Mouse (Mus musculus) limb, embryonic 13.5 days (tissue): ENCODE measurements around the gene Kat7. TPM values are rescaled to one million over a fixed set of nuclear protein-coding genes. Genes with fewer than 3 reads are reported as not detected.
A peak's percentile ranks its signal among the peaks of the same experiment; 100 is the strongest.

Experiments used
- ATAC-seq: fragments of 200-750 bp; cut with Nextera tagmentation; 2 replicates; pipeline ENCODE4 v1.8.0; 2017; ENCODE audit warnings: low read depth, moderate number of reproducible peaks, moderate TSS enrichment; ENCODE audit not compliant: low FRiP score
- H3K27ac ChIP-seq: fragments of 300-500 bp; sonication (generic); 2 replicates; pipeline ENCODE4 v1.5.1; 2015; ENCODE audit warnings: inconsistent platforms, mild to moderate bottlenecking, moderate library complexity
- H3K27me3 ChIP-seq: fragments of 300-500 bp; sonication (generic); 2 replicates; pipeline ENCODE4 v1.6.1; 2015; ENCODE audit warnings: mild to moderate bottlenecking, inconsistent platforms
- H3K36me3 ChIP-seq: fragments of 300-500 bp; sonication (generic); 2 replicates; pipeline ENCODE4 v1.6.1; 2015; ENCODE audit warnings: inconsistent platforms, mild to moderate bottlenecking, moderate library complexity
- H3K4me1 ChIP-seq: fragments of 300-500 bp; sonication (generic); 2 replicates; pipeline ENCODE4 v1.6.1; 2015; ENCODE audit warnings: inconsistent platforms
- H3K4me2 ChIP-seq: fragments of 300-500 bp; sonication (generic); replicated peaks from 2 replicates; pipeline ENCODE4 v1.6.1; 2015; ENCODE audit warnings: inconsistent platforms, mild to moderate bottlenecking, moderate library complexity
- H3K4me3 ChIP-seq: fragments of 300-500 bp; sonication (generic); 2 replicates; pipeline ENCODE4 v1.5.1; 2015; ENCODE audit warnings: moderate library complexity, mild to moderate bottlenecking, inconsistent platforms
- H3K9ac ChIP-seq: fragments of 300-500 bp; sonication (generic); 2 replicates; pipeline ENCODE4 v1.6.1; 2015; ENCODE audit warnings: mild to moderate bottlenecking, inconsistent platforms
- H3K9me3 ChIP-seq: fragments of 300-500 bp; sonication (generic); 2 replicates; pipeline ENCODE4 v1.6.1; 2016; ENCODE audit warnings: inconsistent platforms
- WGBS: fragments of 180-500 bp; shearing (Covaris S2); methylation state at CpG from one replicate; pipeline ENCODE4 v1.1.7; 2015; 5-methylcytosine and 5-hydroxymethylcytosine counted together
- polyA plus RNA-seq: library from polyadenylated mRNA; unstranded; fragments of >200 nt; fragmentation: Nextera tagmentation; extraction: Ambion mirVana; gene quantifications from 2 replicates; pipeline ENCODE4 v1.2.1, GENCODE M21; 2015

Gene Kat7
- polyA plus RNA-seq, 1 experiment from 2014 or later = 71.9 TPM

DNA sequence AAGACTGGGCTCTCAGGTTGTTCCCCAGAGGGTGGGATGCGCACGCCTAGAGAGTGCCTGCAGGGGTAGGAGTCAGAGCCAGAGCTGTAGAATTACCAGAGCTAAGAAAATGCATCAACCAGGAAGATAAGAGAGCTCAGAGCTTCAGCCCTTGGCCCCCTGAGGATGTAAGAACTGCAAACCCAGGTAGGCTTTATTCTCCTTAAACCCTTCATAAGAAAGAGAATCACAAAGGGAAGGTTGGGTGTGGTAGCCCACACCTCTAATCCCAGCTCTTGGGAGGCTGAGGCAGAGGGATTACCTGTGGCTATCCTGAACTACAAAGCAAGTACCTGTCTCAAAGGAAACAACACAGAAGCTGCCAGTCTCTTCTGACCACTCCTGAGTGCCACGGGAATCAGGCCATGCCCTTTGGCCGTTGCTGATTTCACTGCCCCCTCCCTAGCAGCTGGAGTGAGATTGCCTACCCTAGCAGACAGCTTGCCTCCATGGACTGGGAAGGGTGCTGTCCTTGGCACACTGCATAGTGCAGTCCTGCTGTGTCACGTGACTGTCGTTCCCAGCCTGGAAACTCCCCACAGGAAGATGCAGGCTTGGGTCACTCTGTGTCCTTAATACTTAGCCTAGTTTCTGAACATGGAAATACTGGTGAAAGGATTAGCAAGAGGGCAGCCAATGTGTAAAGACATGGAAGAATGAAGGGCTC lies 43.4 kb downstream of the Kat7 start:
- H3K4me2 ChIP-seq = no peak overlapping the region
- H3K9ac ChIP-seq = no peak overlapping the region
- WGBS = 53% methylated on average over 6 of the region's 6 CpGs
- 0 out of 2 replicates have a peak, but pooled peaks cover under 1% of the 10 kb centered on the region for H3K27me3 ChIP-seq
- no peak overlapping the region for H3K27ac ChIP-seq
- H3K4me1 ChIP-seq = peaks cover 7% of the 10 kb centered on the region; the same call in 1 of the 2 replicates
- no peak overlapping the region for H3K4me3 ChIP-seq
- no peak for ATAC-seq
- H3K36me3 ChIP-seq = peaks cover 48% of the 10 kb centered on the region
- no peaks in the 10 kb centered on the region for H3K9me3 ChIP-seq

DNA sequence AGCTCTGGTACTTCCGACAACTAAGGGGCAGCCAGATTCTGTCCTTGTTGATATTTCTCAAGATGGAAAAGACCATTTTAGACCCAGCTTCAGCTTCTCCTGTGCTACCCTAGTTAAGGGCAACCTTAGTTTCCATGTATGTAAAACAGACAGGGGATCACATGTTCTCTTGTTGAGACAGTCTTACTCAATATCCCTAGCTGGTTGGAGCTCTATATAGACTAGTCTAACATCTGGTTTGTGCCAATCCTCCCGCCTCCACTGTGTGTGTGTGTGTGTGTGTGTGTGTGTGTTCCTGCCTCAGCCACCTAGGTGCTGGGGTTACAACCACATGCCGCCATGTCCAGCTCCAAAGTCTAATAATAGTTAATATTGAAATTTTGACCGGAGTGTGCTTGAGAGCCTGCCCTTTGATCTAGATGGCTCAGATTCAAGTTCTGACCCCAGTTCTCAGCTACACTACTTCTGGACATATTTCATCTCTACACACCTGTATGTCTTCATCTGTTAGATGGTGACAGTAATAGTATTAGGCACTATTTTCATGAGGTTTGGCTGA lies 45.5 kb downstream of the Kat7 start:
- H3K9me3 ChIP-seq = no peaks in the 10 kb centered on the region
- no peak overlapping the region for H3K4me3 ChIP-seq
- no peak overlapping the region for H3K4me2 ChIP-seq
- no peak for ATAC-seq
- WGBS = 78% methylated on average over 4 of the region's 4 CpGs
- no peak overlapping the region for H3K9ac ChIP-seq
- H3K27ac ChIP-seq = no peak overlapping the region
- peaks cover 26% of the 10 kb centered on the region for H3K36me3 ChIP-seq
- H3K4me1 ChIP-seq = peaks cover 10% of the 10 kb centered on the region; the same call in 1 of the 2 replicates
- peaks cover 6% of the 10 kb centered on the region; the same call in 1 of the 2 replicates for H3K27me3 ChIP-seq

DNA sequence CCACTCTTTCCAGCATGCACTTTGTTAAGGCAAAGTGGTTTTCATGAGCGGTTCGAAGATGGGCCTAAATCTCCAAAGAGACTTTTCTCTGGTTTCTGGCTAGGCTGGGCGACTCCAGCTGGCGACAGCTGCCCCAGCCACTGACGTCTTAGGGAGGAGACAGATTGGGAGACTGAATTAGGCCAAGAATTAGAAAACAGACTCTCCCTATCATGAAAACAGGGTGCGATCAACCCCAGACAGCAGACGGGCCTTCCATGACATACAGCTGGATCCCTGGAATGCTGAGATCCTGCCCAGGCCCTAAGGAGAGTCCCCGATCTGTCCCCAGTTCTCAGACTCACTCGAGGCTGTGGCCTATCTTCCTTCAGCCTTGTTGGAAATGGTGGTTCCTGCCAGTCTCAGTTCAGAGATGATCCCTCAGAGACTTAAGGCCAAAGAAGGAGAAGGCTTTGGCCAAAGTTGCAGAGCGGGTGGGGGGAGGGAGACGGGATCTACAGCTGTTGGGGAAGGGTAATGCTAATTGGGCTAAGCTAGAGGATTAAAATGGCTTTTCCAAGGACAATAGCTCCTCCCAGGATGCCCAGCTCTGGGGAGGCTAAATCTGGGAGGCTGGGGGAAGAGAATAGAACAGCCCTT lies 46.1 kb downstream of the Kat7 start:
- Histone ChIP-seq H3K9ac (no peak overlapping the region; the same call in 1 of the 2 replicates), H3K9me3 (no peaks in the 10 kb centered on the region), H3K36me3 (peaks cover 20% of the 10 kb centered on the region; the same call in 1 of the 2 replicates), H3K27me3 (peaks cover 6% of the 10 kb centered on the region; the same call in 1 of the 2 replicates), H3K4me1 (peaks cover 10% of the 10 kb centered on the region; the same call in 1 of the 2 replicates), H3K4me2 (no peak overlapping the region), H3K4me3 (no peak overlapping the region), H3K27ac (no peak overlapping the region; the same call in 1 of the 2 replicates)
- no peak for ATAC-seq
- 26% methylated on average over 11 of the region's 11 CpGs for WGBS

DNA sequence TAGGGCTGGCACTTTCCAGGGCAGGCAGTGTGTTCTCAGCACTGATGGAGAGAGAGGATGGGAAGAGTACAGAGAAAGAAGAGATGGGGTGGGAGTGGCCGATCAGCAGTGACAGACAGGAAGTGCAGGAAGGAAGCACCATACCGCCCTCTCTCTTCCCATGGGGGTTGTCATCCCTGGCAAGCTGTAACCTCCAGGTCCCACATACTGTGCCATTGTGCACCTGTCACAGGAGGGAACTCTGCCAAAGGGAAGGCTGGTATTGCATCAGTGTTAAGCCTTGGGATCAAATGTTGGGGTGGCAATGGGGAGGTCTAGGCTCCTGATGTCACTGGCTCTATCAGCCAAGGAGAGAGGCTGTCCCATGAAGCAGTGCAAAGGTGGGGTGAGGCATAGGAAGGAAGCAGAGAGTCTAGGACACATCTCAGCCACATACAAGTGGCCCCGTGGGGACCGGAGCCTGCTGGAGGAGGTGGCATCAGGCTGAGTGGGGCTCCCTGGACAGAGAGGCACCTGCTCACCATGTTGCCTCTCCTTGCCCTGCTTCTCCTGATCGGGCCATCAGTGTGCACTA lies 48.8 kb downstream of the Kat7 start, which contains the start of gene Tac4:
Gene Tac4, plus strand, starts transcription at position 352 of the 574 bp plus-strand sequence.
- H3K4me3 ChIP-seq = no peak within 1 kb of the TSS
- H3K9me3 ChIP-seq = no peaks in the 10 kb centered on the region
- peaks cover 15% of the 10 kb centered on the region for H3K4me1 ChIP-seq
- no peak within 1 kb of the TSS for H3K4me2 ChIP-seq
- peaks cover 6% of the 10 kb centered on the region; the same call in 1 of the 2 replicates for H3K27me3 ChIP-seq
- no peak for ATAC-seq
- no peak within 1 kb of the TSS for H3K27ac ChIP-seq
- peaks cover 9% of the 10 kb centered on the region; the same call in 1 of the 2 replicates for H3K36me3 ChIP-seq
- 67% methylated on average over 5 of the region's 5 CpGs for WGBS
- H3K9ac ChIP-seq = no peak within 1 kb of the TSS

DNA sequence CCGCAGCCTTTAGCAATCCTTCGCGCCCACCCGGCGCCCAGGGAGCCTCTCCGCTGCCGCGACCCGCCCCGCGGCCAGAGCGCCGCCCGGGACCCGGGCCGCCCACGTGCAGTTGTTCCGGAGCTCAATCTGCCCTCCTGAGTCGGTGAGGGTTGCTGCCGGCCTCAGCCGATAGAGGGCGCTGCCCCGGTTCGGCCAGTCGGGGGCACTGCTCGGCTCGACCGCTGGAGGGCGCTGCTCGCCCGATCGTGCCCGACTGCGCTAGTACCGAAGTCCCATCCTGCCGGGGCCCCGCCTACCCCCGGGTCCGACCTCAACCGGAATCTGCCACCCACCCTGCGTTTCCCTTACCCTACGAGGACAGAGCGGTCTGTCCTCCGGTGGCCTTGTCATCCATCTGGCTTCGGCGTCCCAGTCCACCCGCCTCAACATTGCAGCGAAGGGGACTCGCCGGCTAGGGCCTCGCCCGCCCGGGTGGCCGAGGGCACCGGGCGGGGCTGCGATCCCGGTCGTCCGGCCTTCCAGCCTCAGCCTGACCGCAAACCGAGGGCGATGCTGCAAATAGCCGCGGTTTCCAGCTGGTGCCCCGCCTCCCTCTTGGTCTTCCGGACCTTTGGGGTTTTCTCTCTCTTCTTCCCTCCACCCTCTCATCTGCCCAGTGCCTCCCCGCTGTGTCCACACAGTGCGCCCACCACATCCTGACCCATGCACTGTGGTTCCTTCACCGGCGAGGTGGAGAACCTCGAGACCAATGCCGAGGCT lies 50.8 kb downstream of the Kat7 start:
- Histone ChIP-seq H3K4me2 (peak overlapping the region; percentile 91), H3K4me1 (peaks cover 15% of the 10 kb centered on the region), H3K9me3 (no peaks in the 10 kb centered on the region), H3K27me3 (peaks cover 6% of the 10 kb centered on the region; the same call in 1 of the 2 replicates), H3K27ac (peak overlapping the region; percentile 48; the same call in 1 of the 2 replicates), H3K36me3 (no peaks in the 10 kb centered on the region), H3K4me3 (peak overlapping the region; percentile 65), H3K9ac (peak overlapping the region; percentile 80)
- peak; percentile 74 for ATAC-seq
- under 1% methylated on average over 73 of the region's 73 CpGs for WGBS

DNA sequence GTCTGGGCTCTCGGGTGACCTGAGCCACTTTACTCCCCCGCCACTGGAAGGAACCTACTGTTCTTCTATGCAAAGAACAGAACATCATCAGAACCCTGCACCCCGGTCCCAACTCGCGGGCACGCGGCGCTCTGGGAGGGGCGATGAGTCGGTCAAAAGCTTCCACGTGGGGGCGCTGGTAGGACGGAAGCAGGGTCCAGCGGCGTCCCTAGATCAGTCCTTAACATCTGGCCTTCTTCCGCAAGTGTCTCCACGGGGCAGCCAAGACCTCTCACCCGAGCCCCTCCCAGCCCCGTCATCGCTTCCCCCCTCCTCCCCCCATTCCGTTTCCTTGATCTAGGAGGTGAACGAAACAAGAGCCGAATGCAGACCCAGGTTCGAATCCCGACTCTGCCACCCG lies 51.6 kb downstream of the Kat7 start:
- Histone ChIP-seq H3K27me3 (peaks cover 6% of the 10 kb centered on the region; the same call in 1 of the 2 replicates), H3K4me1 (peaks cover 9% of the 10 kb centered on the region; the same call in 1 of the 2 replicates), H3K27ac (0 out of 2 replicates have a peak overlapping the region, but pooled peaks have one; percentile 39), H3K4me3 (peak overlapping the region; percentile 65), H3K9me3 (no peaks in the 10 kb centered on the region), H3K9ac (peak overlapping the region; percentile 80), H3K36me3 (no peaks in the 10 kb centered on the region), H3K4me2 (peak overlapping the region; percentile 91)
- 0 out of 2 replicates have a peak, but pooled peaks have one; percentile 49 for ATAC-seq
- WGBS = under 1% methylated on average over 26 of the region's 26 CpGs

DNA sequence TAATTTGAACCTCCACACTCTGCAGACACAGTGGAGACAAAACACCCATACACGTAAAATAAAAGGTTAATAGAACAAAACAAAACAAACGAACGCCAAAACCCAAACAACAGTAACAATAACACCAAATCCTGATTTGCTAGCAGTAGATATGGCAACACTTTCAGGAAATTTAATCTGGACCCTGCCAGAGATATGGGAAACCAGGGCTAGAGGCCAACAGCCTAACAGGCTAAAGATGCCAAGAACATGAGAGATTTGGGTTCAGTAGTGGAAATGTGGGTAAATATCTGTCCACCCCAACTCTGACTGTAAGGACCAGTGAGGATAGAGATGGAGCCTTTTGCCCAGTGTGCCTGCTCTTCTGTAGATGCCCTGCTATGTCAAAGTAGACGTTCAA lies 52.1 kb downstream of the Kat7 start:
- H3K36me3 ChIP-seq = no peaks in the 10 kb centered on the region
- 56% methylated on average over 4 of the region's 4 CpGs for WGBS
- no peak for ATAC-seq
- no peaks in the 10 kb centered on the region for H3K9me3 ChIP-seq
- no peak overlapping the region for H3K27ac ChIP-seq
- H3K4me1 ChIP-seq = peaks cover 8% of the 10 kb centered on the region; the same call in 1 of the 2 replicates
- H3K4me2 ChIP-seq = peak overlapping the region; percentile 91
- H3K4me3 ChIP-seq = peak overlapping the region; percentile 65; the same call in 1 of the 2 replicates
- H3K27me3 ChIP-seq = peaks cover 6% of the 10 kb centered on the region; the same call in 1 of the 2 replicates
- no peak overlapping the region; the same call in 1 of the 2 replicates for H3K9ac ChIP-seq

DNA sequence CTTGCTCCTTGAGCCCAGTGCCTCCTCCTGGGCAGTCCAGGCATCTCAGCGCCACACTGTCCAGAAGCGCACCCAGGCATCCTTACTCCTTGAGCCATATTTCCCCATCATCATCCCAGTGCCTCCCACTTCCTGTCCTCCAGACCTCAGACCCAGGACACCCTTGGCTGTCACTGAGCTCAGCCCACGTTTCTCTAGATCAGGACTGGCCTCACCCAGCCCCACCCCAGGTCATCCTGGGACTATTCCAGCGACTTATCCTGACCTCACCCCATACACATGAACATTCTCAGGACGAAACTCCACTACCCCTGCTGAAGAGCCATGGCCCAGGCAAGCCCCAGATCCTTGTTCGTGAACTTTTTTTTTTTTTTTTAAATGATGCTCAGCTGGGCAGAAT lies 54.3 kb downstream of the Kat7 start:
- Histone ChIP-seq H3K4me1 (peaks cover 8% of the 10 kb centered on the region; the same call in 1 of the 2 replicates), H3K4me2 (no peak overlapping the region), H3K27me3 (no peaks in the 10 kb centered on the region), H3K9me3 (no peaks in the 10 kb centered on the region), H3K9ac (no peak overlapping the region), H3K4me3 (no peak overlapping the region), H3K27ac (no peak overlapping the region), H3K36me3 (no peaks in the 10 kb centered on the region)
- 79% methylated on average over 6 of the region's 6 CpGs for WGBS
- no peak for ATAC-seq

DNA sequence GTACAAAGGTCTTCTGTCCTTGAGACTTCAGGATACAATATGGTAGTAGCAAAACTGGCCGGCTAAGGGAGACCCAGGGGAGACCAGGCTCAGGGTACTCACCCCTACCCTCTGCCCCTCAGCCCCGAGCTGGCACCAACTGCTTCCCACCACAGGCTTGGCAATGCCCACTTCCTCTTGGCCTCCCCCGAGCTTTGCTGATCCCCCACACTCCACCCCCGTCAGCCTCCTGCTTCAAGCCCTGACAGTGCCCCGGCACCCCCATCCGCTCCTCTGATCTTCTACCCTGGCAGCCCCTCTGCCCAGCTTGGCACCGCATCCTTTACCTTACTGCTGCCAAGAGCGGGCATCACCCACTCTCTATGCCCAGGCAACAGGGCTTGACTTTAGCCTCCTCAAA lies 55.9 kb downstream of the Kat7 start:
- Histone ChIP-seq H3K27me3 (peaks cover 6% of the 10 kb centered on the region; the same call in 1 of the 2 replicates), H3K36me3 (no peaks in the 10 kb centered on the region), H3K4me1 (peaks cover 7% of the 10 kb centered on the region; the same call in 1 of the 2 replicates), H3K9ac (no peak overlapping the region), H3K27ac (no peak overlapping the region), H3K4me3 (no peak overlapping the region), H3K4me2 (no peak overlapping the region), H3K9me3 (no peaks in the 10 kb centered on the region)
- WGBS = 79% methylated on average over 8 of the region's 8 CpGs
- no peak for ATAC-seq

DNA sequence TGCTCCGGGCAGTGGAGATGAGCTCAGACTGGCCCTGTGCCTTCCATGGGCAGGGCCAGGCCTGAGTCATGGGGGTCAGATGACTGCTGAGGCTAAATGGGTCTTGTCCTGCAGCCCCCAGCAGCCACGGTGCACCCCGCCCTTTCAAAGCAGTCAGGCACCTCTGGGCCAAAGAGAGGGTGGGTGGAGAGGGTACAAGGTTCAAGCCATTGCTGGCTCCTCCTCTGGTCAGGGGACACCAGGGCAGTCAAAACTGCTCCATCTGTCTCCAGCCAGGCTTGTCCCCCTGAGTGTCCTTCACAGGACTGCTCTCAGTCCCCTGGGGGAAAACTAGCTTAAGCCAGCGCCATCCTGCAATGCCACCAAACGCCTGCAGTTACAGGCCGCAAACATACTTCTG lies 57.9 kb downstream of the Kat7 start:
- Histone ChIP-seq H3K4me1 (0 out of 2 replicates have a peak, but pooled peaks cover 2% of the 10 kb centered on the region), H3K9ac (no peak overlapping the region), H3K27me3 (peaks cover 6% of the 10 kb centered on the region; the same call in 1 of the 2 replicates), H3K4me3 (no peak overlapping the region), H3K27ac (no peak overlapping the region), H3K36me3 (no peaks in the 10 kb centered on the region), H3K9me3 (no peaks in the 10 kb centered on the region), H3K4me2 (no peak overlapping the region)
- ATAC-seq = no peak
- WGBS = 84% methylated on average over 6 of the region's 6 CpGs

DNA sequence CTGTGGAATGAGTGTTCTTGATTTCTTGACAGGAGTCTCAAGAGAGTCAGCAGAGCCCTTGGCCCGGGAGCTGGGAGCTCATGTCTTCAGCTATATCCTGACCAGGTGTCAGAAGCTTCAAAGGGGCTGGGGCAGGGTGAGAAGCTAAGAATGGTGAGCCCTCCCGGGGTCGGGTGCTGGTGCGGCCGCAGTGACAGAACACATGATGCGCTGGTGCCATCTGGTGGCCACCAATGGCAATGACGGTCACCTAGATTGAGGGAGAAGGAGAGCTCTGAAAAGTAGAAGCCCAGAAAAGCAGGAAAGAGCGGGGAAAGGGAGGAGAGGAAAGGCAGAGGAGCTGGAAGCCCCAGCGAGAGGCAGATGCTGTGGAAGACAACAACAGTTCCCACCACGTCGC lies 58.8 kb downstream of the Kat7 start:
- Histone ChIP-seq H3K4me1 (0 out of 2 replicates have a peak, but pooled peaks cover 2% of the 10 kb centered on the region), H3K9me3 (no peaks in the 10 kb centered on the region), H3K36me3 (no peaks in the 10 kb centered on the region), H3K4me3 (no peak overlapping the region), H3K27ac (no peak overlapping the region), H3K27me3 (peaks cover 6% of the 10 kb centered on the region; the same call in 1 of the 2 replicates), H3K4me2 (no peak overlapping the region), H3K9ac (no peak overlapping the region)
- no peak for ATAC-seq
- 5% methylated on average over 11 of the region's 11 CpGs for WGBS
